Mouse (Mus musculus) forebrain, embryonic 12.5 days (tissue): Measurements from ENCODE around the gene Gm20388. TPM values are rescaled to one million over a fixed set of nuclear protein-coding genes. Genes with fewer than 3 reads are reported as not detected.
"Not testable (repeated sequence)": the region's sequence is repeated elsewhere in the genome, so short reads cannot be mapped to it uniquely, and the experiment has no call there.

Experiments
- ATAC-seq: fragments of 200-750 bp; cut with Nextera tagmentation; 2 replicates; pipeline ENCODE4 v1.8.0; 2017; ENCODE audit warnings: moderate TSS enrichment; ENCODE audit not compliant: low FRiP score
- H3K27ac ChIP-seq: fragments of 300-500 bp; sonication (generic); 2 replicates; pipeline ENCODE4 v1.5.1; 2016; ENCODE audit warnings: mild to moderate bottlenecking
- H3K27me3 ChIP-seq: fragments of 300-500 bp; sonication (generic); 2 replicates; pipeline ENCODE4 v1.6.1; 2016; ENCODE audit warnings: mild to moderate bottlenecking
- H3K36me3 ChIP-seq: fragments of 300-500 bp; sonication (generic); replicated peaks from 2 replicates; pipeline ENCODE4 v1.6.1; 2016; ENCODE audit warnings: mild to moderate bottlenecking
- H3K4me1 ChIP-seq: fragments of 300-500 bp; sonication (generic); 2 replicates; pipeline ENCODE4 v1.6.1; 2016
- H3K4me2 ChIP-seq: fragments of 300-500 bp; sonication (generic); 2 replicates; pipeline ENCODE4 v1.6.1; 2016; ENCODE audit warnings: mild to moderate bottlenecking, moderate library complexity
- H3K4me3 ChIP-seq: fragments of 300-500 bp; sonication (generic); replicated peaks from 2 replicates; pipeline ENCODE4 v1.5.1; 2016; ENCODE audit warnings: mild to moderate bottlenecking
- H3K9ac ChIP-seq: fragments of 300-500 bp; sonication (generic); 2 replicates; pipeline ENCODE4 v1.6.1; 2016; ENCODE audit warnings: mild to moderate bottlenecking
- H3K9me3 ChIP-seq: fragments of 300-500 bp; sonication (generic); 2 replicates; pipeline ENCODE4 v1.6.1; 2016
- WGBS: fragments of 180-500 bp; shearing (Covaris S2); methylation state at CpG from one replicate; pipeline ENCODE4 v1.1.7; 2016; 5-methylcytosine and 5-hydroxymethylcytosine counted together
- polyA plus RNA-seq: library from polyadenylated mRNA; unstranded; fragments of >200 nt; fragmentation: Nextera tagmentation; extraction: Ambion mirVana; gene quantifications from 2 replicates; pipeline ENCODE4 v1.2.1, GENCODE M21; 2016

Gm20388 gene
- polyA plus RNA-seq, 1 experiment from 2014 or later = not detected

DNA sequence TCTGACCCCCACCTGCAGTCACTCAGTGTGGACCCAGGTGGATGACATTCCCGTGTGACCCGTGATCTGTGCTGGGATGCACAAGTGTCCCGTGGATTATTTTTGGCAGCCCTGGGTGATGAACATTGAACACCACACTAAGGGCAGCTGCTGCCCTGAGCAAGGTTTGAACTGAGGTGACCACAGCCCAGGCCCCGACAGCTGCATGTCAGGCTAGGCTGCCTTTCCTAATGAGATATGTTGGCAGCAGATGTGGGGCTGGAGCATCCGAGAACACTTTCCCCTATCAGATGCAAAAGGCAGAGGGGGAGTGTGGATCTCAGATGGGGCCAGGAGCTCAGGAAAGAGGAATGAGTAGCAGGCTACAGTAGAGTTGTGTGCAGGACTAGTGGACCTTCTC lies 3600.2 kb downstream of the Gm20388 start:
- Histone ChIP-seq H3K4me3 (no peak overlapping the region), H3K36me3 (peaks cover 43% of the 10 kb centered on the region)
- 82% methylated on average over 5 of the region's 5 CpGs for WGBS

DNA sequence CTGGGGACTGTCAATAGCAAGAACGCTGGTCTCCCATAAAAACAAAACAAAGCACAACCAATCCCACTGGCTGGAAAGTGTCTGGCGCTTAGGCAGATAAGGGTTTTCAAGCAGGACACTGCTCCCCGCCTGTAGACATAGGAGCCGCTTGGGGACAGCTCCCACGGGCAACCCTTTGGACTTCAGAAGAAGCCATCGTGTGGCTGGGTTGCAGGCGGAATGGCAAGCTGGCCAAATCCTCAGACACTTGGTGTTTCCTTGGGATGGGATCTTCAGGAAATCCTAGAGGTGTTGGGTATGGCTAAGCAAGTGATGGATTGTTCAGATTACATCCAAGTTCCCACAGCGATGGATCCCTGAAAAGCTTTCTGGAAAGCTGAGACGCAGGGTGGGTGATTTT lies 3603.5 kb downstream of the Gm20388 start:
- H3K4me2 ChIP-seq = peak overlapping the region; percentile 71
- peaks cover 32% of the 10 kb centered on the region for H3K4me1 ChIP-seq
- 4% methylated on average over 9 of the region's 9 CpGs for WGBS
- peak overlapping the region; percentile 71 for H3K9ac ChIP-seq
- H3K27me3 ChIP-seq = peaks cover 19% of the 10 kb centered on the region
- no peak for ATAC-seq
- H3K27ac ChIP-seq = peak overlapping the region; percentile 88
- H3K4me3 ChIP-seq = peak overlapping the region; percentile 83
- peaks cover 11% of the 10 kb centered on the region for H3K36me3 ChIP-seq
- H3K9me3 ChIP-seq = no peaks in the 10 kb centered on the region

More for the DNA sequence above, 3600.2 kb downstream of the Gm20388 start:
- Histone ChIP-seq H3K27ac (no peak overlapping the region), H3K9me3 (no peaks in the 10 kb centered on the region), H3K4me1 (peaks cover 25% of the 10 kb centered on the region), H3K9ac (no peak overlapping the region), H3K4me2 (no peak overlapping the region), H3K27me3 (peaks cover 9% of the 10 kb centered on the region)
- ATAC-seq = no peak

DNA sequence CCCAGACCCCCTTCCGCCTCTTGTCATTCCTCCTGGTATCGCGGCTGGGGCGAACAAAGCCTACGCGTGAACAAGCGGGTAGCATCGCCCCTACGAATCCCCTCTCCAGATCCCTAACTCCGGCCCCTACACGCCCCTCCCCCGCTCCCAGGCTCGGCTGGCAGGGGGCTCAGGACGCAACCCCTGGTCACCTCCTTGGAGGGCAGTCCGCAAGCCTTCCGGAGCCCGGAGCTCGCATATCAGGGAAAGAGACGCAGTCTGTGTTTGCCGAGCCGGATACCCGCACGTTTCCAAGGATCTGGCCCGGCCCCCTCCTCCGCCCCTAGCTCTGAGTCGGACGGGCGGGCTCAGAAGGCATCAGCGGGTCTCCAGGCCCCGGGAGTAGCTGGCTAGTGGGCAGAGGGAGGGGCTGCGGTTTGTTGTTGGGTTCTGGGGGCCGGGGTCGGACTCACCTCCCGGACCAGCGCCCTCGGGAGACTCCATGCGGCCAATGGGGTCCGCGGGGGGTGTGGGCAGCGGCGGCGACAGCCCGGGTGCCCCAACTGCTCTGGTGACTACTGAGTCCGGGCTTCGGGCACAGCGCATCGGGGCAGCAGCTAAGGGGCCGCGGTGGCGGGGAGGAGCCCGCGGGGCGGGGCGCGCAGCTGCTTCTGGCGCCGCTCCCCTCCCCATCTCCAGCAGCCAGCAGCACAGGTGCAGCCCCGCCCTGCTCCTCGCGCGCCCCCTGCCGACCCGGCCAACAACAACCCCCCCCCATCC lies 3604.3 kb downstream of the Gm20388 start, which contains the start of gene Dbndd1:
TSS of gene Dbndd1 (minus strand) at position 683 of the 759 bp plus-strand sequence.
- ATAC-seq = peak; percentile 76
- Histone ChIP-seq H3K9ac (peak within 1 kb of the TSS; percentile 71), H3K27me3 (peaks cover 19% of the 10 kb centered on the region), H3K4me2 (peak within 1 kb of the TSS; percentile 71), H3K4me3 (peak within 1 kb of the TSS; percentile 83), H3K9me3 (no peaks in the 10 kb centered on the region), H3K36me3 (peaks cover 3% of the 10 kb centered on the region; the same call in 1 of the 2 replicates), H3K27ac (peak within 1 kb of the TSS; percentile 88), H3K4me1 (peaks cover 39% of the 10 kb centered on the region)
- under 1% methylated on average over 57 of the region's 63 CpGs for WGBS

DNA sequence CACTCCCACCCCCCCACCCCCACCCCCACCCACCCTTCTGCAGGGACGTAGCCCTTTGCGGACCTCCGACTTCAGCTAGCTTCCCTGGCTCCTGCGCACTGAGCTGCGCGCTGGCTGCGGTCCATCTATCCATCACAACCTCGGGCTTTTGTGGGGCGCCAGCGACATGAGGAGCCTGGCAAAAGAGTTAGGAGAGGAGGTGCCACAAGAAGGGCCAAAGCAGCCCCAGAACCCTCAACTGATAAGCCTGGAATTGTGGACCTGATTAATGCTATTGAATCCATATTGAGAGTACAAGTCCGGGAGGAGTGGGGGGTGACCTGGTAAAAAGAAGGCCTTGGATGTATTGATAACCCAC lies 3604.9 kb downstream of the Gm20388 start:
- Histone ChIP-seq H3K27ac (peak overlapping the region; percentile 88), H3K9ac (peak overlapping the region; percentile 71), H3K27me3 (peaks cover 19% of the 10 kb centered on the region)

DNA sequence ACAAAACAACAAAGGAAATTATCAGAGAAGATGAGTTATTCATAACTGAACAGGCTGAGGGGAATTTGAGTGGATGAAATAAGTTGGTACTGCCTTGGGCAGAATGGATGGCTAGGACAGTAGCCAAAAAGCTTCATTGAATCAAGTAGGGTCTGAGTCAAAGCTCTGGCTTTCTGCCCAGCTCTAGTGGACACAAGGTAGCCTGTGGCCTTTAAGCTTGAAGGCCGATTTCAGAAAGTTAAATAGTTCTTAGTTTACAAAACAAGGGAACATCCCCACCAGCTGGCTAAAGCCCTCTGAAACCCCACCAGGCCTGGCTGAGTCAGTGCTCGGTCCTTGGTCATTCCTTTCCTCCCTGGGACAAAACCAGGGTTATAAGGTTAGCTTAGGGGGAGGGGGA lies 3606.0 kb downstream of the Gm20388 start:
- no peak overlapping the region for H3K27ac ChIP-seq
- H3K9ac ChIP-seq = no peak overlapping the region
- H3K27me3 ChIP-seq = peaks cover 19% of the 10 kb centered on the region
- H3K4me2 ChIP-seq = no peak overlapping the region
- WGBS = 29% methylated on average over 2 of the region's 2 CpGs
- no peaks in the 10 kb centered on the region for H3K9me3 ChIP-seq
- no peak for ATAC-seq
- no peak overlapping the region for H3K4me3 ChIP-seq
- peaks cover 4% of the 10 kb centered on the region; the same call in 1 of the 2 replicates for H3K36me3 ChIP-seq
- peaks cover 39% of the 10 kb centered on the region for H3K4me1 ChIP-seq

More for the DNA sequence above, 3604.9 kb downstream of the Gm20388 start:
- no peaks in the 10 kb centered on the region for H3K9me3 ChIP-seq
- ATAC-seq = peak; percentile 36
- H3K4me2 ChIP-seq = peak overlapping the region; percentile 71
- H3K36me3 ChIP-seq = no peaks in the 10 kb centered on the region
- WGBS = under 1% methylated on average over 11 of the region's 11 CpGs
- peaks cover 39% of the 10 kb centered on the region for H3K4me1 ChIP-seq
- H3K4me3 ChIP-seq = peak overlapping the region; percentile 83

DNA sequence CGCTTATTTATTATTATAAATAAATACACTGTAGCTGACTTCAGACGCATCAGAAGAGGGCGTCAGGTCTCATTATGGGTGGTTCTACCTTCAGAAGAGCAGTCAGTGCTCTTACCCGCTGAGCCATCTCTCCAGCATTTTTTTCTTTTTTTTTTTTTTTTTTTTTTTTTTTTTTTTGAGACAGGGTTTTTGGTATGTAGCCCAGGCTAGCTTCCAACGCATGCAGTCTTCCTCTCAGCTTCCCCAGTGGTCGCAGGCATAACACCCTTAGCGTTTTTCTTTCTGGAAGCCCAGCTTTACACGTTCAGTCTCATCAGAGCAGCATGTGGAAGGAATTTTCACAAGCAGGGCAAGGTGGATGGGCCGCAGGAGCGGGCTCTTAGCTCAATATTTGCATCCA lies 3607.5 kb downstream of the Gm20388 start:
- Histone ChIP-seq H3K4me3 (peak overlapping the region; percentile 73; the same call in 1 of the 2 replicates), H3K9ac (no peak overlapping the region), H3K4me1 (peaks cover 32% of the 10 kb centered on the region), H3K27ac (no peak overlapping the region), H3K36me3 (peaks cover 19% of the 10 kb centered on the region), H3K9me3 (no peaks in the 10 kb centered on the region), H3K4me2 (peak overlapping the region; percentile 75), H3K27me3 (peaks cover 15% of the 10 kb centered on the region)
- no peak for ATAC-seq
- WGBS = 41% methylated on average over 10 of the region's 10 CpGs

DNA sequence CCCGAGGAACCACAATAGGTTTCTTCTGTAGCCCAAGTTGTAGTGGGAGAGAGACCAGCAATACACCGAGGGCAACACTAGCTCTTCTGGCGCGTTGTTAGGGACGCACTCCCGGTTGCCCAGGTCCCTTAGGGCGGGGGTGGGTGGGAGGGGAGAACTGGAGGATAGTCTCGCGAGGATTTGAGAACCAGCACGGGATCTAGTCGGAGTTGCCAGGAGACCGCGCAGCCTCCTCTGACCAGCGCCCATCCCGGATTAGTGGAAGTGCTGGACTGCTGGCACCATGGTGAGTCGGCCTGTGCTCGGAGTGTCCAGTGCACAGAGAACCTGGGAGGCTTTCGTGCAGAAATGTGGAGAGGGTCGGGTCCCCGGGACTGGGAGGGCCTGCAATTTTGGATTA lies 3608.0 kb downstream of the Gm20388 start, which contains the start of gene Gas8:
TSS of gene Gas8 (plus strand) at position 168 of the 400 bp plus-strand sequence.
- peak; percentile 90 for ATAC-seq
- no peak within 1 kb of the TSS; the same call in 1 of the 2 replicates for H3K27ac ChIP-seq
- 1% methylated on average over 20 of the region's 20 CpGs for WGBS

DNA sequence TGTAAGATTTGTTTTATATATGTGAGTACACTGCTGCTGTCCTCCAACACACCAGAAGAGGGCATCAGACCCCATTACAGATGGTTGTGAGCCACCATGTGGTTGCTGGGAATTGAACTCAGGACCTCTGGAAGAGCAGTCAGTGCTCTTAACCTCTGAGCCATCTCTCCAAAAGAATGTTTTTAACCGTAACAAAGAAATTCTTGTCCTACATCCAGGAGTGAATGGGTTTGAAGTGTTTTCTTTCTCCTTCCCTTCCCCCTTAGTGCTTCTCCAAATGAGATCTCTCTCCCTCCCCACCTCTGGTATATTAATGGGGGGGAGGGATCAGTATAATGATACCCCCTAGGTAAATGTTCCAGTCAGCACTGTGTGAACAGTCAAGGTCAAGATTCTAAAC lies 3609.4 kb downstream of the Gm20388 start:
- not testable (repeated sequence) for H3K27ac ChIP-seq, H3K4me3 ChIP-seq, ATAC-seq, H3K4me2 ChIP-seq, H3K9ac ChIP-seq, H3K9me3 ChIP-seq
- Histone ChIP-seq H3K4me1 (peaks cover 19% of the 10 kb centered on the region), H3K36me3 (peaks cover 37% of the 10 kb centered on the region), H3K27me3 (peaks cover 11% of the 10 kb centered on the region)
- WGBS = 100% methylated on average over 1 of the region's 1 CpGs

More for the DNA sequence above, 3608.0 kb downstream of the Gm20388 start, which contains the start of gene Gas8:
- Histone ChIP-seq H3K4me3 (peak within 1 kb of the TSS; percentile 73), H3K9ac (peak within 1 kb of the TSS; percentile 75), H3K4me2 (peak within 1 kb of the TSS; percentile 75), H3K4me1 (peaks cover 27% of the 10 kb centered on the region), H3K36me3 (peaks cover 24% of the 10 kb centered on the region), H3K27me3 (peaks cover 11% of the 10 kb centered on the region), H3K9me3 (no peaks in the 10 kb centered on the region)

DNA sequence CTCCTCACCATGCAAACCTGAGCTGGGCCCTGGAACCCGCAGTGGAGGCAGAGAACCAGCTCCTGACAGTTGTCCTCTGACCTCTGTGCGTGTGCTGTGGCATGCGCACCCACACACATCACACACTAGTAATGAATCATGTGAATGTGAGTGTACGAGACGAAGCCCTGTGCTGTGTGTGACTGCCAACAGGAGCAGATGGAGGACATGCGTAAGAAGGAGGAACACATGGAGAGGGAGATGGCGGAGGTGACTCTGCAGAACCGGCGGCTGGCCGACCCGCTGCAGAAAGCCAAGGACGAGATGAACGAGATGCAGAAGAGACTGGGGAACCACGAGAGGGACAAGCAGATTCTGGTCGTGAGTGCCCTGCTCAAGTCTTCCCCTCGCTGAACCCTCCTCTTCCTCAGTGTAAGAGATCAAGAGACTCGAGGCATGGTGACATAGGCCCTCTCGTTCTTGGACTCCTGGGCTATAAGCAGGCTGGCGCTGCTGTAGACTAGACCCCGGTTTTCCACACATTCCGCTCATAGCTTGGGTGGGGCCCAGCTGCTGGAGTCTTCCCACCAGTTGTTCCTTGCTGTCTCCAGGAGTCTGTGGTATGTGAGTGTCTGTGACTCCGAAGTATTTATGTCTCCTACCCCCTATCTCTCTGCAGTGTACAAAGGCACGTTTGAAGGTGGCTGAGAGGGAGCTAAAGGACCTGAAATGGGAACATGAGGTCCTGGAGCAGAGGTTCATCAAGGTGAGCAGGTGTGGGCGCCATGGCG lies 3617.3 kb downstream of the Gm20388 start:
- no peaks in the 10 kb centered on the region for H3K4me1 ChIP-seq
- H3K4me2 ChIP-seq = no peak overlapping the region
- ATAC-seq = no peak
- no peaks in the 10 kb centered on the region for H3K27me3 ChIP-seq
- H3K36me3 ChIP-seq = peaks cover 100% of the 10 kb centered on the region
- no peak overlapping the region for H3K27ac ChIP-seq
- H3K4me3 ChIP-seq = no peak overlapping the region
- no peaks in the 10 kb centered on the region for H3K9me3 ChIP-seq
- no peak overlapping the region for H3K9ac ChIP-seq
- 95% methylated on average over 25 of the region's 25 CpGs for WGBS

DNA sequence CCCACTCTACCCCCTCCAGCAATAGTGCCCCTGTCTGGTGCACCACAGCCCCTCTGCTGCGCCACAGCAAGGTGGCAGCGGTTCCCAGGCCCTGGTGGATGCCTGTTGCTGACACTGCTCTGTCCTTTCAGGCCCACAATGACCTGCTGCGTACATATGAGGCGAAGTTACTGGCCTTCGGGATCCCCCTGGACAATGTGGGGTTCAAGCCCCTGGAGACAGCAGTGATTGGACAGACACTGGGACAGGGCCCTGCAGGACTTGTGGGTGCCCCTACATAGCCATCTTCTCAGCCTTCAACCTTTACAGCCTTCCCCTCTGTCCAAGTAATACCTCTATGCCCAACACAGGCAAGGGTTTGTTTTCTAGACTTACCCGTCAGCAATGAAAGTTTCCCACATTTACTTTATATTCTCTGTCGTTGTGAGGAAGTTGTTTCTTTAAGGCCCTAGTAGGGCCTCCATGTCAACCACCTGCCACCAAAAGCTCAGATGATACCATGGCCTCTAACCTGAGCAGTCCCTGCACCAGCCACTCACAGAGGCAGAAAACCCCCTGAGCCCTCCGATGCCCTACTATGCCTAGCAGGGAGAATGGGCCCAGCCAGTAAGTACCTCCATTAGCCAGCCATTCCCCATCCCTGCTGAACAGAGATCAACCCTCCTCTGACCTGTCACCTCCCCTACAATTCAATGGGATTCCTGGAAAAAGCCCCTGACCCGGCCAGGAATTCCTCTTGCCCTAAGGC lies 3625.8 kb downstream of the Gm20388 start:
- Histone ChIP-seq H3K4me2 (no peak overlapping the region), H3K36me3 (peaks cover 56% of the 10 kb centered on the region), H3K9me3 (no peaks in the 10 kb centered on the region), H3K27me3 (peaks cover 14% of the 10 kb centered on the region), H3K9ac (no peak overlapping the region), H3K27ac (no peak overlapping the region), H3K4me1 (no peaks in the 10 kb centered on the region), H3K4me3 (no peak overlapping the region)
- WGBS = 86% methylated on average over 9 of the region's 9 CpGs
- ATAC-seq = no peak

DNA sequence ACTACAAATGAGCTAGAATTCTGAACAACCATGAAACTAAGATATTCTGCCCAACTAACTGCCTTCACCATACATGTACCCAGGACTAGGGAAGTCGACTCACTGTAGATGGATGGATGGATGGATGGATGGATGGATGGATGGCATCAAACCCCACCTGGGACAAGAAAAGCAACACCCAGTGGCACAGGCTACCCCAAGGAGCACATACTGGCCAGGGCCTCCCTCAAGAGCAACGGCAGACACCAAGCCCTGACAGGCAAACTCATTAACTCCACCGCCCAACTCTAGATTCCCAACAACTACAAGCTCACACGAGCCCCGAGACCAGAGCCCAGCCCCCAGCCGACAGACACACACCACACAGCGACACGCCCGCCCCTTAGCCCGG lies 3626.3 kb downstream of the Gm20388 start:
- no peak for ATAC-seq
- Histone ChIP-seq H3K36me3 (peaks cover 50% of the 10 kb centered on the region), H3K4me2 (no peak overlapping the region), H3K4me3 (no peak overlapping the region), H3K27me3 (peaks cover 14% of the 10 kb centered on the region), H3K4me1 (no peaks in the 10 kb centered on the region), H3K9ac (no peak overlapping the region), H3K9me3 (no peaks in the 10 kb centered on the region), H3K27ac (no peak overlapping the region)
- WGBS = 21% methylated on average over 8 of the region's 10 CpGs

DNA sequence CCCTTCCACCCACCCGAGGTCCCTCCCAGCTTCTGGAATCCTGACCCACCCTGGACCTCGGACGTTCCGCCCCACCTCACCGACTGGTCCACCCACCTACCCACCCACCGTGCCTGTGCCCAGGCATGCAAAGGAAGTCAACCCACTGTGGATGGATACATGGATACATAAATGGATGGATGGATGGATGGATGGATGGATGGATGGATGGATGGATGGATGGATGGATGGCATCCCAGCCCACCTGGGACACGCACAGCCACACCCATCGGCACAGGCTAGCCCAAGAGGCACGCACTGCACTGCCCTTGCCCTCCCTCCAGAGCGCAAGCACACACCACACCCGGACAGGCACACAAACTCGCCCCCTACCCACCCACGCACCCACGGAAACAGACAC lies 3627.0 kb downstream of the Gm20388 start:
- ATAC-seq, H3K4me3 ChIP-seq, H3K9ac ChIP-seq, H3K9me3 ChIP-seq, H3K4me2 ChIP-seq, H3K4me1 ChIP-seq, H3K27ac ChIP-seq: not testable (repeated sequence)
- peaks cover 44% of the 10 kb centered on the region for H3K36me3 ChIP-seq
- peaks cover 14% of the 10 kb centered on the region for H3K27me3 ChIP-seq
- 83% methylated on average over 6 of the region's 14 CpGs for WGBS
